Mouse (Mus musculus): ENCODE measurements around the gene Reg3g. TPM values are rescaled to one million over a fixed set of nuclear protein-coding genes. Genes with fewer than 3 reads are reported as not detected.

The Reg3g gene
- total RNA-seq (2012; rRNA removed), result not detected in 2 replicates

DNA sequence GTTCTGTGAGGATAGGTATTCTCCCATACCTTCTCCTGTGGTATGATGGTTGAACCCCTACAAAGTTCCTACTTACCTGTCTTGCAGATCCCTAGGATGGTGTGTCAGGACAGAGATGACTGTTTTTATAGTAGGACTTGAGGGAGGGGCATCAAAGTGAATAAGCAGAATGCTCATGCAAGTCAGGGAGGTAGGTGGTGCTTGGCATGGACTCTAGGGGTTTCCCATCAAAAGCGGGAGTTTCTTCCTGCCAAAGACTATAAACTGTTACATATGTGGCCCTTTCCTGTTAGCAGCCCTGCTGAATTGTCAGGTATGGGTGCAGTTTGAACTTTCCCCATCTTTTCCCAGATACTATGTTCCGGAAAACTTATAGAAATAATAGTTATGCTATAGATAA, at the start of gene Reg3g:
Gene Reg3g, minus strand, starts transcription at position 101 of the 400 bp plus-strand sequence.
- no peaks in the 10 kb centered on the region for H3K4me1 ChIP-seq (ENCODE audit: control insufficient read depth in 2 of 2, insufficient read depth in 2 of 2, low read length in 2 of 2, poor library complexity in 1 of 2)
- TF ChIP-seq MAFK (IDR thresholded peaks at IDR 0.05; ENCODE audit: insufficient read depth, low read depth, low read length) (no peak), ZNF384 (IDR thresholded peaks at IDR 0.05; ENCODE audit: low read depth, low read length) (no peak), ZC3H11A (IDR thresholded peaks at IDR 0.05; ENCODE audit: borderline replicate concordance, low read depth, low read length) (no peak), CHD2 (IDR thresholded peaks at IDR 0.05; ENCODE audit: low read depth, low read length) (no peak), HCFC1 (IDR thresholded peaks at IDR 0.05; ENCODE audit: borderline replicate concordance, insufficient read depth, low read length) (no peak)
- DNase-seq (ENCODE audit: low read depth, low spot score), result no peak
- H3K36me3 ChIP-seq (ENCODE audit: control insufficient read depth, insufficient read depth, low read length, poor library complexity, severe bottlenecking), result no peaks in the 10 kb centered on the region
- H3K27ac ChIP-seq (ENCODE audit: insufficient read depth, low read depth, low read length, poor library complexity, severe bottlenecking), result no peak within 1 kb of the TSS
- H3K9me3 ChIP-seq (ENCODE audit: control insufficient read depth, insufficient read depth, low read depth, low read length), result no peaks in the 10 kb centered on the region
- H3K4me3 ChIP-seq (ENCODE audit: insufficient read depth in 1 of 2, low read depth in 1 of 2, low read length in 2 of 2, poor library complexity in 1 of 2, severe bottlenecking in 1 of 2), result no peak within 1 kb of the TSS
- no peak within 1 kb of the TSS for H3K9ac ChIP-seq (ENCODE audit: insufficient read depth, low read depth, low read length, poor library complexity, severe bottlenecking)
- in situ Hi-C loops (cut with MboI; ENCODE audit: low sequenced_read_pairs in 2 of 2, unreplicated experiment in 2 of 2), result no loop called here

DNA sequence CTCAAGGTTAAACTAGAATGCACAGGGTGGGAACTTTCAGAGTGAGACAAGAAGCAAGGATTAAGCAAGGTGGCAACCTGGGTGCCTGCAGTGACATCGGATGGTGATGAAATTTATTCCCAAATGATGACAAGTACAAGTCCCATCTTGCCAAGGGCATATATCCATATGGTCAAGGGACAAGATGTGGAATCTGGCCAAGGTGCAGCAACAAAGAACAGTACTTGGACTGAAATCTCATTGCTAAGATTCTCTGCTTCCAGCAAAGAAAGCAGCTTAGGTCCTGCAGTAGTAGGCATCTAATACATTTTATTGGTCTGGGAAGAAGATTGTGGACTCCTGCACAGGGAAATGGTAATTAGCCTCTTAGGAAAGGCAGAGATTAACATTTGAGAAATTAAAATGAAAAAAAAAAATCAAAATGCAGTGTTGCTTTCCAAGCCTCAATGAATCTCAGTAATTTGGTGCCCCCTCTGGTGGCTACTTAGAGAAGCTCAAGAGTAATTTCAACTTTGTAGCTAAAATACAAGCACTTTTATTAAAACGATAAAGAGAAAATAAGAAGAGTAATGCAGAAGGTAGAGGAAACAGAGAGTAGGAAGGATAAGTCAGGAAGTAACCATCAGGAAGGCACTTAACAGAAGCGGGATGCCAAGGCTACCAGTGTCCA, 47.2 kb upstream of the Reg3g start:
- no peaks in the 10 kb centered on the region for H3K4me1 ChIP-seq (ENCODE audit: control insufficient read depth in 2 of 2, insufficient read depth in 2 of 2, low read length in 2 of 2, poor library complexity in 1 of 2)
- in situ Hi-C loops (cut with MboI; ENCODE audit: low sequenced_read_pairs in 2 of 2, unreplicated experiment in 2 of 2), result loop anchor here (10.0 to 25.0 kb wide), 3 partner anchors 179 to 881 kb away; no protein-coding TSS in a partner anchor
- H3K36me3 ChIP-seq (ENCODE audit: control insufficient read depth, insufficient read depth, low read length, poor library complexity, severe bottlenecking), result no peaks in the 10 kb centered on the region
- no peak for DNase-seq (ENCODE audit: low read depth, low spot score)
- TF ChIP-seq CHD2 (IDR thresholded peaks at IDR 0.05; ENCODE audit: low read depth, low read length), result no peak
- TF ChIP-seq ZNF384 (IDR thresholded peaks at IDR 0.05; ENCODE audit: low read depth, low read length), result no peak
- TF ChIP-seq MAFK (IDR thresholded peaks at IDR 0.05; ENCODE audit: insufficient read depth, low read depth, low read length), result no peak
- TF ChIP-seq HCFC1 (IDR thresholded peaks at IDR 0.05; ENCODE audit: borderline replicate concordance, insufficient read depth, low read length), result no peak
- TF ChIP-seq ZC3H11A (IDR thresholded peaks at IDR 0.05; ENCODE audit: borderline replicate concordance, low read depth, low read length), result no peak
- H3K9ac ChIP-seq (ENCODE audit: insufficient read depth, low read depth, low read length, poor library complexity, severe bottlenecking), result no peak overlapping the region
- no peaks in the 10 kb centered on the region for H3K9me3 ChIP-seq (ENCODE audit: control insufficient read depth, insufficient read depth, low read depth, low read length)
- H3K27ac ChIP-seq (ENCODE audit: insufficient read depth, low read depth, low read length, poor library complexity, severe bottlenecking), result no peak overlapping the region
- no peak overlapping the region for H3K4me3 ChIP-seq (ENCODE audit: insufficient read depth in 1 of 2, low read depth in 1 of 2, low read length in 2 of 2, poor library complexity in 1 of 2, severe bottlenecking in 1 of 2)

DNA sequence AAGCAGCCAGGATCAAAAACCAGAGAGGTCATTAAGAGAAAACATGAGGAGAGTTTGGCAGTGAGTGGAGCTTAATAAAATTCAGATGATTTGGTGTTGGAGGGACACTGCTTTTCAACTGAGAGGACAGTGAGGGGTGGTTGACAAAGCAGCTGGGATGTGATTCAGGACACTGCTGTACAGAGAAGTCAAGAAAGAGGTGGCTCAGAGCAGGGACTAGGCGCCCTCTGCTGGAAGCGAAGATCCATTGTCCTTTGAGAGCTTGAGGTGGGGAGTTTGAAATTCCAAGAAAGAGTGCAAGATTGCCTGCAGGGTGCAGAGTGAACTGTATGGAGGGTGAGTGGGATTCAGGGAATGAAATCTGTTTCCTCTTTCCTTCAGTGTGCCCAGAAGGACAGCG, 44.2 kb upstream of the Reg3g start:
- H3K9me3 ChIP-seq (ENCODE audit: control insufficient read depth, insufficient read depth, low read depth, low read length), result no peaks in the 10 kb centered on the region
- DNase-seq (ENCODE audit: low read depth, low spot score), result peak; percentile 48
- no peaks in the 10 kb centered on the region for H3K36me3 ChIP-seq (ENCODE audit: control insufficient read depth, insufficient read depth, low read length, poor library complexity, severe bottlenecking)
- H3K4me1 ChIP-seq (ENCODE audit: control insufficient read depth in 2 of 2, insufficient read depth in 2 of 2, low read length in 2 of 2, poor library complexity in 1 of 2), result no peaks in the 10 kb centered on the region
- no peak overlapping the region for H3K27ac ChIP-seq (ENCODE audit: insufficient read depth, low read depth, low read length, poor library complexity, severe bottlenecking)
- in situ Hi-C loops (cut with MboI; ENCODE audit: low sequenced_read_pairs in 2 of 2, unreplicated experiment in 2 of 2), result loop anchor here (10.0 to 25.0 kb wide), 3 partner anchors 176 to 878 kb away; no protein-coding TSS in a partner anchor
- no peak for TF ChIP-seq ZNF384 (IDR thresholded peaks at IDR 0.05; ENCODE audit: low read depth, low read length)
- no peak for TF ChIP-seq HCFC1 (IDR thresholded peaks at IDR 0.05; ENCODE audit: borderline replicate concordance, insufficient read depth, low read length)
- no peak for TF ChIP-seq MAFK (IDR thresholded peaks at IDR 0.05; ENCODE audit: insufficient read depth, low read depth, low read length)
- peak; percentile 72 for TF ChIP-seq ZC3H11A (IDR thresholded peaks at IDR 0.05; ENCODE audit: borderline replicate concordance, low read depth, low read length)
- TF ChIP-seq CHD2 (IDR thresholded peaks at IDR 0.05; ENCODE audit: low read depth, low read length), result no peak
- H3K9ac ChIP-seq (ENCODE audit: insufficient read depth, low read depth, low read length, poor library complexity, severe bottlenecking), result no peak overlapping the region
- no peak overlapping the region for H3K4me3 ChIP-seq (ENCODE audit: insufficient read depth in 1 of 2, low read depth in 1 of 2, low read length in 2 of 2, poor library complexity in 1 of 2, severe bottlenecking in 1 of 2)

DNA sequence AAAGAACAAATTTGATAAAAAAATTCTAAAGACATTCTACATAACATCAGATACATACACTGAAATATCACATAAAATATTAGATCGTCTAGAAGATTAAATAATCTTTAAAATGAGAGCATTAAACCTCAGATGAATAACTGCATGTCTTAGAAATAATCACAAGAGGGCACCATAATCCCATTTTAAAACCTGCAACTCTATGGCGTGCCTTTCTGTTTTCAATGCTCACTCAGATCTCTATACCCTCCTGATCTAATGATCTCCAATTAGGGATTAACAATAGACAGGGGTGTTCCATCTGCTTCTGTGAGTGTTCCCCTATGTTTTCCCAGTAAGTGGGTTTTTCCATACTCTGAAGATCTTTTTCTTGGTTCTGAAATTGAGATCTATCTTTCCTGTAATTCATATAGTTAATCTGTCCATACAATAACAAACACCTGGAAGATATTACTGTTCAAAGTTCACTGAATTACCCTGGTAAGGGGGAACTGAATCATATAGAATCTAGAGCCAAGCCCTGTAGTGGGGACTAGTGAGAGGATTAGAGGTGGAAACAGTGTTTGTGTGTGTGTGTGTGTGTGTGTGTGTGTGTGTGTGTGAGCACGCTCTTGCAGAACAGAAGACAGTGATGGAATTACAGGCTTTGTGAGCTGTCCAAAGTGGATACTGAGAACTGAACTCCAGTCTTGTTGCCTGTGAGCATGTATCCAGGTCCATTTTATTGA, 41.7 kb upstream of the Reg3g start:
- Histone ChIP-seq H3K4me3 (ENCODE audit: insufficient read depth in 1 of 2, low read depth in 1 of 2, low read length in 2 of 2, poor library complexity in 1 of 2, severe bottlenecking in 1 of 2) (no peak overlapping the region), H3K9me3 (ENCODE audit: control insufficient read depth, insufficient read depth, low read depth, low read length) (no peaks in the 10 kb centered on the region), H3K27ac (ENCODE audit: insufficient read depth, low read depth, low read length, poor library complexity, severe bottlenecking) (no peak overlapping the region), H3K4me1 (ENCODE audit: control insufficient read depth in 2 of 2, insufficient read depth in 2 of 2, low read length in 2 of 2, poor library complexity in 1 of 2) (no peaks in the 10 kb centered on the region), H3K9ac (ENCODE audit: insufficient read depth, low read depth, low read length, poor library complexity, severe bottlenecking) (no peak overlapping the region), H3K36me3 (ENCODE audit: control insufficient read depth, insufficient read depth, low read length, poor library complexity, severe bottlenecking) (no peaks in the 10 kb centered on the region)
- no peak for DNase-seq (ENCODE audit: low read depth, low spot score)
- in situ Hi-C loops (cut with MboI; ENCODE audit: low sequenced_read_pairs in 2 of 2, unreplicated experiment in 2 of 2), result loop anchor here (10.0 to 25.0 kb wide), 3 partner anchors 173 to 876 kb away; no protein-coding TSS in a partner anchor
- no peak for TF ChIP-seq HCFC1 (IDR thresholded peaks at IDR 0.05; ENCODE audit: borderline replicate concordance, insufficient read depth, low read length)
- TF ChIP-seq CHD2 (IDR thresholded peaks at IDR 0.05; ENCODE audit: low read depth, low read length), result no peak
- TF ChIP-seq ZC3H11A (IDR thresholded peaks at IDR 0.05; ENCODE audit: borderline replicate concordance, low read depth, low read length), result no peak
- TF ChIP-seq ZNF384 (IDR thresholded peaks at IDR 0.05; ENCODE audit: low read depth, low read length), result no peak
- no peak for TF ChIP-seq MAFK (IDR thresholded peaks at IDR 0.05; ENCODE audit: insufficient read depth, low read depth, low read length)
